Mouse (Mus musculus) olfactory bulb, adult 2 months (tissue): ENCODE data around the gene Ptges2.

Experiments
- CTCF ChIP-seq: fragments of 200-500 bp; IDR thresholded peaks from 2 replicates; pipeline ENCODE4 v1.5.1; 2012; ENCODE audit warnings: low read depth, mild to moderate bottlenecking, low read length, moderate library complexity; ENCODE audit not compliant: insufficient read depth
- POLR2A ChIP-seq: fragments of 200-500 bp; IDR thresholded peaks from 2 replicates; pipeline ENCODE4 v1.6.1; 2012; ENCODE audit warnings: mild to moderate bottlenecking, low read depth, low read length, moderate library complexity; ENCODE audit not compliant: insufficient read depth

DNA sequence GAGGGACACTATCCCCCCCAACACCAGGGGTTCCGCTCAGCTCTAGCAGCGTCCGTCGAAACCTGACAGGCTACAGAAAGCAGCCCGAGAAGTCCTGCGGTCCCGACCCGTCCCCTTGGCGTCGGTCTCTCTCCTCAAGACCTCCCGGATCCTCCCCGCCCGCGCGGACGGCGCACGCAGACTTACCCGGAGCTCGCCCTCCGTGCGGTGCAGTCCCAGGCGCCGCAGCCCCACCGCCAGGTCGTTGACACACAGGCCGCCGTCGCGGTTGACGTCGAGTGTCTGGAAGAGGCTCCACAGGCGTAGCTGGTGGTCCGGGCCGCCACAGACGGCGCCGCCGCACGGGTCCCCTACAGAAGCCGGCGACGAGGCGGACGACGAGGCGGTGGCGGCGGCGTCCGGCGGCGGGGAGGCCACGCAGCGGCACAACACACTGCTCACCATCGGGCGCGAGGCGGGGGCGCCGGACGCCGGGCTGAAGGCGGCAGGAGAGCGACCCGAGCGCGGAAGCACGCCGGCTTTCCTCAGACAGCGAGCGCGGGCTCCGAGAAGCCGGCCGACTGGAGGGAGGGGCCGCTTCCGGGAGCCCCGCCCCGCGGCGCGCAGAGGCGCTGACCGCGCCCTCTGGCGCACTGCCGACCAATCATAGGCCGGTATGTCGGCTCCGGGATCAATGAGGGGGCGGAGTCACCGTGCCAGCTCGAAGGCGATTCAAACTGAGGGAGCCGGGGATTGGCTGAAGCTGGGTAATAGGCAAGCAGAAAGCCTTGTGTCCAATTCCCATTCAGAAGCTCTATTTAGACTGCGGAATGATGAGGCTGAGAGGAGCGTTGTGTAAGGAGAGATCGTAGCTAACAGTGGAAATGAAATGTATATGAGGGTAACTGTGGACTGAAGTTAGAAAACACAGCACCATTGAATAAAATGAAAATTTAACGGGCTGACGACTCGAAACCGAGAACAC, 55.5 kb downstream of the Ptges2 start, which contains the start of gene Slc25a25:
- TF ChIP-seq CTCF (no peak), POLR2A (peak; percentile 76)
